Mouse (Mus musculus): ENCODE results near the gene Vsx1.

DNA sequence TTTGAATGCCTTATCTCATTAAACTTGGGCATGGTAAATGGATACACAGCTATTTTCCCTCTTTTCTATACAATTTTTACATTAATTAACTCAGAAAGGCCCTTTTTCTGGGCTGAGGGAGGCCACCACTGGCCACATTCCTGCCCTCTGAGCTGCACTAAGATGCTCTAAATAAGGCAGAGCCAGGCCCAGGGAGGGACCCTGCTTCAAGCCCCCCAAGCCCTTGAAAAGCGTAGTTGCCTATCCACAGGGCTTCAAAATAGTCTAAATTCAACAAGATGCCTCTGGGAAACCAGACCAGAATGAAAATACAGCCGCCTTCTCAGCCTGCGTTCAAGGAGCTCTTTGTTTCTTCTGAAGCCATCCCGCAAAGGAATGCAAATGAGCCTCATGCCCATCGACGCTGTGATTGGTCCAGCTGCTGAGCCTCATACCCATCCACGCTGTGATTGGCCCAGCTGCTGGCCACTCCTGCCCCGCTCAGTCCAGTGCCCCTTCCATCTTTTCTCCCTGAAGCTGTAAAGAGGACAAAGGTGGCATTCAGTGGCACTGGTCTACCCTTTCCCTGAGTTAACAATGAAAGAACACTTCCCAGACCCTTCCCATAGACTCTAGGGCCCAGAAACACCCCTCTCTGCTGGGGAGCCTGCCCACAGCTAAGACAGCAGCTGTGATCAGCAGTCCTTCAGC is 45.3 kb downstream of the Vsx1 start:
- TF ChIP-seq CTCF (IDR thresholded peaks at IDR 0.05; ENCODE audit: low read depth) = no peak
- no peak for TF ChIP-seq EP300 (IDR thresholded peaks at IDR 0.05; ENCODE audit: low read depth)

Measured in heart, postnatal 0 days (tissue).